12 mouse cellular contexts compared by ENCODE assay signal in the genomic region with DNA sequence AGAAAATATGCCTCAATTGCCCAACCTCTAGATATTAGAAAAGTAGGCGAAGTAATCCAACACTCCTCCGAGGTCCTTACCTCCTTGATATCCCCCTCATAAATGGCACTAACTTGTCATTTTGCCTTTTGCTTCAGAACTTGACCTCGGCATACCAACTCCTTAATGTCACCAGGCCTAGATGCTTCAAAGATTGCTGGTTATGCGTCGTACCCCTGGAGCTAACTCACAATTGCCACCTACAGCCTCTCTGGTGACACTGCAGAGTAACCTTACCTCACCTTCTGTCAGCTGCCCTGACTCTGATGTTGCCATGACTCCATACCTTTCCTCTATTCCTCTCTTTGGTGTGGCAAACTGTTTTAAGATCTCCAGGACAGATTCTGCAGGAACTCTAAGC. TPM values are rescaled to one million over a fixed set of nuclear protein-coding genes. Genes with fewer than 3 reads are reported as not detected.
A peak's percentile ranks its signal among the peaks of the same experiment; 100 is the strongest.
DNase-seq lines count a peak whose midpoint lies in the region; ATAC-seq and TF ChIP-seq lines count a peak whose summit lies in the region.
"Had no signal": no experiment of that assay in that cellular context is flagged by ENCODE, and none has a peak within 500 bp of the region (broad histone marks: within the 10 kb centered on the region; RNA-seq: fewer than 3 reads in every experiment).

No protein-coding gene starts in this region.

- no peak for TF ChIP-seq POLR2A in thymus, adult 2 months (IDR thresholded peaks at IDR 0.05; ENCODE audit: control insufficient read depth, extremely low read depth, insufficient read depth, low read length, poor library complexity)

- no peak overlapping the region for H3K9ac ChIP-seq in hindbrain, postnatal 0 days (replicated peaks; ENCODE audit: low read length)
- H3K9ac ChIP-seq in hindbrain, embryonic 14.5 days, result no peak overlapping the region
- H3K9ac ChIP-seq: kidney, embryonic 15.5 days had no signal

- no peak for ATAC-seq in hindbrain, postnatal 0 days
- no peak for ATAC-seq in hindbrain, embryonic 14.5 days (ENCODE audit: low FRiP score)

- no peaks in the 10 kb centered on the region for H3K9me3 ChIP-seq in hindbrain, postnatal 0 days (ENCODE audit: low read length)
- H3K9me3 ChIP-seq in hindbrain, embryonic 14.5 days (ENCODE audit: control insufficient read depth, low read length), result no peaks in the 10 kb centered on the region
- H3K9me3 ChIP-seq: hindbrain, embryonic 10.5 days; kidney, embryonic 15.5 days had no signal

- no peaks in the 10 kb centered on the region for H3K36me3 ChIP-seq in hindbrain, postnatal 0 days (ENCODE audit: insufficient read depth, low read length)
- H3K36me3 ChIP-seq in hindbrain, embryonic 14.5 days (replicated peaks; ENCODE audit: control insufficient read depth, insufficient read depth), result no peaks in the 10 kb centered on the region
- no peaks in the 10 kb centered on the region for H3K36me3 ChIP-seq in thymus, adult 2 months (ENCODE audit: control insufficient read depth, insufficient read depth, low read length)
- H3K36me3 ChIP-seq: hindbrain, embryonic 10.5 days had no signal

- 52% methylated on average over 5 of the region's 5 CpGs for WGBS in hindbrain, postnatal 0 days
- WGBS in hindbrain, embryonic 14.5 days, result 65% methylated on average over 5 of the region's 5 CpGs
- WGBS in thymus, adult 2 months, result 40% methylated on average over 5 of the region's 5 CpGs

- peak; percentile 34; the same call in 1 of the 2 replicates for TF ChIP-seq CTCF in hindbrain, postnatal 0 days (IDR thresholded peaks at IDR 0.05; ENCODE audit: low read depth)
- TF ChIP-seq CTCF in thymus, adult 2 months (IDR thresholded peaks at IDR 0.05; ENCODE audit: borderline replicate concordance, control insufficient read depth, extremely low read depth, insufficient read depth, low read length, poor library complexity), result no peak

- no peak overlapping the region for H3K4me2 ChIP-seq in hindbrain, postnatal 0 days (ENCODE audit: low read depth, low read length)
- no peak overlapping the region for H3K4me2 ChIP-seq in hindbrain, embryonic 14.5 days (replicated peaks)
- H3K4me2 ChIP-seq: kidney, embryonic 15.5 days had no signal

- no peak overlapping the region for H3K4me3 ChIP-seq in hindbrain, postnatal 0 days (ENCODE audit: low read length)
- H3K4me3 ChIP-seq in hindbrain, embryonic 14.5 days (replicated peaks; ENCODE audit: low read length), result no peak overlapping the region
- no peak overlapping the region for H3K4me3 ChIP-seq in thymus, adult 2 months (ENCODE audit: control insufficient read depth, insufficient read depth, low read length)
- H3K4me3 ChIP-seq: hindbrain, embryonic 10.5 days; kidney, embryonic 15.5 days had no signal

- DNase-seq in hindbrain, postnatal 0 days (ENCODE audit: low spot score), result no peak
- no peak for DNase-seq in hindbrain, embryonic 14.5 days (ENCODE audit: low spot score)
- DNase-seq in thymus, adult 2 months, result peak; percentile 34
- DNase-seq in thymus, postnatal 10 days (ENCODE audit: low spot score in 2 of 2), result no peak
- DNase-seq in brain, adult 2 months (ENCODE audit: low read depth, low spot score), result peak; percentile 50
- no peak for DNase-seq in heart, postnatal 14 days
- DNase-seq in cerebellum, adult 9-10 months, result no peak

- intact Hi-C loops in heart, postnatal 14 days (cut with DNase I), result loop anchor here (5.0 kb wide), 1 partner anchor 36 kb away; a partner anchor contains a TSS

- H3K27ac ChIP-seq in hindbrain, postnatal 0 days, result no peak overlapping the region
- no peak overlapping the region for H3K27ac ChIP-seq in hindbrain, embryonic 14.5 days
- no peak overlapping the region for H3K27ac ChIP-seq in thymus, adult 2 months (ENCODE audit: control insufficient read depth, insufficient read depth, low read length)
- H3K27ac ChIP-seq: hindbrain, embryonic 10.5 days; kidney, embryonic 15.5 days had no signal

- H3K4me1 ChIP-seq in hindbrain, postnatal 0 days (ENCODE audit: insufficient read depth, low read length), result 0 out of 2 replicates have a peak, but pooled peaks cover 5% of the 10 kb centered on the region
- peaks cover 11% of the 10 kb centered on the region for H3K4me1 ChIP-seq in hindbrain, embryonic 14.5 days (replicated peaks; ENCODE audit: control insufficient read depth, insufficient read depth, low read length)
- H3K4me1 ChIP-seq in thymus, adult 2 months (replicated peaks; ENCODE audit: control insufficient read depth, insufficient read depth, low read length), result peaks cover 4% of the 10 kb centered on the region

- no peaks in the 10 kb centered on the region for H3K27me3 ChIP-seq in hindbrain, postnatal 0 days (ENCODE audit: insufficient read depth, low read length)
- no peaks in the 10 kb centered on the region for H3K27me3 ChIP-seq in hindbrain, embryonic 14.5 days (ENCODE audit: control insufficient read depth, insufficient read depth, low read length)
- no peaks in the 10 kb centered on the region for H3K27me3 ChIP-seq in thymus, adult 2 months (ENCODE audit: control insufficient read depth, insufficient read depth, low read length)
- H3K27me3 ChIP-seq: kidney, embryonic 15.5 days had no signal

RNA-seq across cellular contexts. Expression of a gene that starts 2.7 kb away (rescaled TPM):
- total RNA-seq in hindbrain, postnatal 0 days (2014; rRNA removed), result 17.1 and 28.1 TPM in 2 replicates
- 9.4 and 10.3 TPM in 2 replicates for polyA plus RNA-seq in hindbrain, postnatal 0 days (2015; fragmentation: Nextera tagmentation; extraction: Ambion mirVana)
- 15.4 and 15.6 TPM in 2 replicates for polyA plus RNA-seq in hindbrain, embryonic 14.5 days (2014; fragmentation: Nextera tagmentation; extraction: Ambion mirVana)
- polyA plus RNA-seq in thymus, adult 2 months (2012; rRNA removed), result 23.5 and 24.4 TPM in 2 replicates
- 1 to 10 TPM; 4.9 to 5.8 TPM for total RNA-seq in heart, postnatal 14 days (2021)

RNA-seq across cellular contexts. Expression of a gene that starts 32.5 kb away (rescaled TPM):
- total RNA-seq in hindbrain, postnatal 0 days (2014; rRNA removed), result 37.6 and 44.0 TPM in 2 replicates
- 21.5 and 21.6 TPM in 2 replicates for polyA plus RNA-seq in hindbrain, postnatal 0 days (2015; fragmentation: Nextera tagmentation; extraction: Ambion mirVana)
- 20.3 and 21.4 TPM in 2 replicates for polyA plus RNA-seq in hindbrain, embryonic 14.5 days (2014; fragmentation: Nextera tagmentation; extraction: Ambion mirVana)
- 2.5 and 3.0 TPM in 2 replicates for polyA plus RNA-seq in thymus, adult 2 months (2012; rRNA removed)
- total RNA-seq in heart, postnatal 14 days (2021), result 1 to 10 TPM; 4.3 to 5.0 TPM

RNA-seq across cellular contexts. Expression of a gene that starts 33.9 kb away (rescaled TPM):
- 0.10 TPM in 1 of 2 replicates, not detected in the other for total RNA-seq in hindbrain, postnatal 0 days (2014; rRNA removed)
- 0.14 and 0.26 TPM in 2 replicates for polyA plus RNA-seq in hindbrain, postnatal 0 days (2015; fragmentation: Nextera tagmentation; extraction: Ambion mirVana)
- 0.25 and 0.27 TPM in 2 replicates for polyA plus RNA-seq in hindbrain, embryonic 14.5 days (2014; fragmentation: Nextera tagmentation; extraction: Ambion mirVana)
- polyA plus RNA-seq in thymus, adult 2 months (2012; rRNA removed), result 0.18 and 0.20 TPM in 2 replicates
- total RNA-seq in heart, postnatal 14 days (2021), result not detected
- total RNA-seq: adrenal gland, postnatal 4 days; common myeloid progenitor, adult 5-6 weeks had no signal
- polyA plus RNA-seq: gonadal fat pad, adult 2 months; kidney, embryonic 15.5 days had no signal

Comparison
In these comparisons a context has a peak if more than half of its experiments do, and no peak if none do; other contexts are left out.
1. DNase-seq: peak in thymus, adult 2 months (single experiment) and brain, adult 2 months (single experiment); none in hindbrain, postnatal 0 days (single experiment), hindbrain, embryonic 14.5 days (single experiment), thymus, postnatal 10 days (0 of 2), heart, postnatal 14 days (0 of 2) and cerebellum, adult 9-10 months (single experiment).